ENCODE assay signal across 9 mouse cellular contexts in the genomic region with DNA sequence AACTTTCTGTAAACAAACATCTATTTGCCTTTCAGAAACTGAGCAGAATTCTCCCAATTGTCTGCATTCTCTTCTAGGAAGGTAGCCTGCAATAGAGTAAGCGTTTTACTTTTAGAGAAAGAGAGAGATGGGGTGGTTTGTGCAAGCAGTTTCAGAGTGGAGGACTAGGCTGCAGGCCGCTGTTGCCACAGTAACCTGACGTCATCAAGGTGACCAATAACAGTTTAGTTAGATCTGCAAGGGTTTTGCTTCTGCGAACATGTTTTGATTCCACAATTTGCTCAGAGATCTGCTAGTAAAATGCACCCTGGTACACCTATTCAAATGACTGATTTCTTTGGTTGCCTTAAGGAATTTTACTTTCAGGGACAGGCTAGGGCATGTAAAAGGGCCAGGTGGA. TPM values are rescaled to one million over a fixed set of nuclear protein-coding genes. Genes with fewer than 3 reads are reported as not detected.
A peak's percentile ranks its signal among the peaks of the same experiment; 100 is the strongest.
DNase-seq lines count a peak whose midpoint lies in the region; ATAC-seq lines count a peak whose summit lies in the region.
"Had no signal": no experiment of that assay in that cellular context is flagged by ENCODE, and none has a peak within 500 bp of the region (broad histone marks: within the 10 kb centered on the region; RNA-seq: fewer than 3 reads in every experiment).

No protein-coding gene starts in this region.

- no peak overlapping the region for H3K9ac ChIP-seq in embryonic facial prominence, embryonic 11.5 days (replicated peaks; ENCODE audit: low read length)
- 0 out of 2 replicates have a peak overlapping the region, but pooled peaks have one; percentile 19 for H3K9ac ChIP-seq in hindbrain, embryonic 15.5 days
- no peak overlapping the region for H3K9ac ChIP-seq in midbrain, embryonic 16.5 days (ENCODE audit: low read depth, low read length)
- H3K9ac ChIP-seq: liver, embryonic 14.5 days had no signal

- no peaks in the 10 kb centered on the region for H3K27me3 ChIP-seq in embryonic facial prominence, embryonic 11.5 days (ENCODE audit: control insufficient read depth, insufficient read depth, low read length)
- no peaks in the 10 kb centered on the region for H3K27me3 ChIP-seq in hindbrain, embryonic 15.5 days
- H3K27me3 ChIP-seq in midbrain, embryonic 16.5 days (ENCODE audit: control insufficient read depth, insufficient read depth, low read depth, low read length): no peaks in the 10 kb centered on the region

- peak; percentile 62; the same call in 1 of the 2 replicates for ATAC-seq in embryonic facial prominence, embryonic 11.5 days (replicated peaks; ENCODE audit: insufficient number of reproducible peaks, low FRiP score, low TSS enrichment, low read depth)
- peak; percentile 85 for ATAC-seq in hindbrain, embryonic 15.5 days (ENCODE audit: low FRiP score, low read depth)
- ATAC-seq in midbrain, embryonic 16.5 days: peak; percentile 94

- no peak overlapping the region for H3K4me2 ChIP-seq in embryonic facial prominence, embryonic 11.5 days (ENCODE audit: low read depth, low read length)
- H3K4me2 ChIP-seq in hindbrain, embryonic 15.5 days: peak overlapping the region; percentile 43
- peak overlapping the region; percentile 45 for H3K4me2 ChIP-seq in midbrain, embryonic 16.5 days (ENCODE audit: low read length)

- H3K27ac ChIP-seq in embryonic facial prominence, embryonic 11.5 days (replicated peaks; ENCODE audit: low read depth, low read length): no peak overlapping the region
- peak overlapping the region; percentile 78 for H3K27ac ChIP-seq in hindbrain, embryonic 15.5 days (replicated peaks)
- peak overlapping the region; percentile 78 for H3K27ac ChIP-seq in midbrain, embryonic 16.5 days (ENCODE audit: low read length)
- H3K27ac ChIP-seq: liver, embryonic 14.5 days had no signal

- H3K4me1 ChIP-seq in embryonic facial prominence, embryonic 11.5 days (ENCODE audit: control insufficient read depth, insufficient read depth, low read length): no peaks in the 10 kb centered on the region
- 0 out of 2 replicates have a peak, but pooled peaks cover 3% of the 10 kb centered on the region for H3K4me1 ChIP-seq in hindbrain, embryonic 15.5 days (replicated peaks)
- H3K4me1 ChIP-seq in midbrain, embryonic 16.5 days (ENCODE audit: control insufficient read depth, insufficient read depth, low read length): peaks cover 4% of the 10 kb centered on the region; the same call in 1 of the 2 replicates

- peak; percentile 7 to 15 for DNase-seq in kidney, postnatal 4 days
- DNase-seq in kidney, adult 9 months: no peak
- peak; percentile 68 for DNase-seq in embryonic facial prominence, embryonic 11.5 days (ENCODE audit: low spot score)
- DNase-seq in heart, adult 18-20 months: no peak
- DNase-seq in thymus, postnatal 10 days (ENCODE audit: low spot score in 2 of 2): no peak
- no peak for DNase-seq in thymus, adult 18-20 months

- H3K9me3 ChIP-seq in embryonic facial prominence, embryonic 11.5 days (replicated peaks; ENCODE audit: control insufficient read depth, low read length): no peaks in the 10 kb centered on the region
- H3K9me3 ChIP-seq in hindbrain, embryonic 15.5 days: no peaks in the 10 kb centered on the region
- no peaks in the 10 kb centered on the region for H3K9me3 ChIP-seq in midbrain, embryonic 16.5 days (replicated peaks; ENCODE audit: control insufficient read depth, low read length, poor library complexity, severe bottlenecking)

- H3K4me3 ChIP-seq in embryonic facial prominence, embryonic 11.5 days (ENCODE audit: low read depth, low read length): no peak overlapping the region
- 0 out of 2 replicates have a peak overlapping the region, but pooled peaks have one; percentile 7 for H3K4me3 ChIP-seq in hindbrain, embryonic 15.5 days
- peak overlapping the region; percentile 20; the same call in 1 of the 2 replicates for H3K4me3 ChIP-seq in midbrain, embryonic 16.5 days (ENCODE audit: low read depth, low read length)

- 31% methylated on average over 4 of the region's 4 CpGs for WGBS in embryonic facial prominence, embryonic 11.5 days
- 33% methylated on average over 4 of the region's 4 CpGs for WGBS in hindbrain, embryonic 15.5 days
- WGBS in midbrain, embryonic 16.5 days: 32% methylated on average over 4 of the region's 4 CpGs

- H3K36me3 ChIP-seq in embryonic facial prominence, embryonic 11.5 days (replicated peaks; ENCODE audit: control insufficient read depth, insufficient read depth, low read depth, low read length): no peaks in the 10 kb centered on the region
- no peaks in the 10 kb centered on the region for H3K36me3 ChIP-seq in hindbrain, embryonic 15.5 days
- no peaks in the 10 kb centered on the region for H3K36me3 ChIP-seq in midbrain, embryonic 16.5 days (ENCODE audit: control insufficient read depth, insufficient read depth, low read length)

RNA-seq across cellular contexts. Expression of gene Bex3, which starts 43.2 kb away (rescaled TPM):
- 720 and 723 TPM in 2 replicates for polyA plus RNA-seq in embryonic facial prominence, embryonic 11.5 days (2014; fragmentation: Nextera tagmentation; extraction: Ambion mirVana)
- polyA plus RNA-seq in hindbrain, embryonic 15.5 days (2015; fragmentation: Nextera tagmentation; extraction: Ambion mirVana): 743 and 769 TPM in 2 replicates
- polyA plus RNA-seq in midbrain, embryonic 16.5 days (2015; fragmentation: Nextera tagmentation; extraction: Ambion mirVana): 692 and 737 TPM in 2 replicates
- total RNA-seq in heart, adult 18-20 months (2021): 10 to 100 TPM in 1 of 2 experiments, 1 to 10 TPM in 1; 6.0 to 10.9 TPM

Comparison
In these comparisons a context has a peak if more than half of its experiments do, and no peak if none do; other contexts are left out.
1. DNase-seq: peak in kidney, postnatal 4 days (2 of 2) and embryonic facial prominence, embryonic 11.5 days (single experiment); none in kidney, adult 9 months (single experiment), heart, adult 18-20 months (0 of 2), thymus, postnatal 10 days (0 of 2) and thymus, adult 18-20 months (0 of 2).
2. Peak in every context shown above with its lines, with median percentiles within 50 percentile points of each other: ATAC-seq.